Mouse (Mus musculus) lung, postnatal 0 days (tissue): Measurements from ENCODE around the gene Ssbp3. TPM values are rescaled to one million over a fixed set of nuclear protein-coding genes. Genes with fewer than 3 reads are reported as not detected.

Experiments
- ATAC-seq: fragments of 200-750 bp; cut with Nextera tagmentation; 2 replicates; pipeline ENCODE4 v1.8.0; 2017; ENCODE audit warnings: moderate library complexity
- DNase-seq: peaks from one replicate; pipeline ENCODE4 v3.0.0-alpha.2; 2016; ENCODE audit warnings: low spot score
- H3K27ac ChIP-seq: fragments of 300-500 bp; sonication (generic); 2 replicates; pipeline ENCODE4 v1.5.1; 2014; ENCODE audit warnings: antibody characterized with exemption, mild to moderate bottlenecking, low read length, mixed read lengths
- H3K27me3 ChIP-seq: fragments of 300-500 bp; sonication (generic); replicated peaks from 2 replicates; pipeline ENCODE4 v1.6.1; 2014; ENCODE audit warnings: low read length, mixed read lengths; ENCODE audit not compliant: insufficient read depth
- H3K36me3 ChIP-seq: fragments of 300-500 bp; sonication (generic); 2 replicates; pipeline ENCODE4 v1.6.1; 2014; ENCODE audit warnings: low read length, mixed read lengths; ENCODE audit not compliant: insufficient read depth
- H3K4me1 ChIP-seq: fragments of 300-500 bp; sonication (generic); 2 replicates; pipeline ENCODE4 v1.6.1; 2014; ENCODE audit warnings: antibody characterized with exemption, low read depth, low read length, mixed read lengths; ENCODE audit not compliant: insufficient read depth
- H3K4me2 ChIP-seq: fragments of 300-500 bp; sonication (generic); replicated peaks from 2 replicates; pipeline ENCODE4 v1.6.1; 2014; ENCODE audit warnings: low read depth, mild to moderate bottlenecking, low read length, moderate library complexity, mixed read lengths
- H3K4me3 ChIP-seq: fragments of 300-500 bp; sonication (generic); 2 replicates; pipeline ENCODE4 v1.5.1; 2014; ENCODE audit warnings: low read depth, low read length
- H3K9ac ChIP-seq: fragments of 300-500 bp; sonication (generic); replicated peaks from 2 replicates; pipeline ENCODE4 v1.6.1; 2014; ENCODE audit warnings: low read depth, mild to moderate bottlenecking
- H3K9me3 ChIP-seq: fragments of 300-500 bp; sonication (generic); 2 replicates; pipeline ENCODE4 v1.6.1; 2016; ENCODE audit warnings: low read length, mixed read lengths
- CTCF ChIP-seq: IDR thresholded peaks from 2 replicates; pipeline ENCODE4 v1.5.1; 2016; ENCODE audit warnings: antibody characterized with exemption, mild to moderate bottlenecking
- EP300 ChIP-seq: IDR thresholded peaks from 2 replicates; pipeline ENCODE4 v1.6.1; 2016; ENCODE audit warnings: antibody characterized with exemption, mild to moderate bottlenecking, control low read depth
- WGBS: fragments of 180-500 bp; shearing (Covaris S2); extraction: QIAGEN DNeasy Blood & Tissue Kit; methylation state at CpG from one replicate; pipeline ENCODE4 v1.1.7; 2014; 5-methylcytosine and 5-hydroxymethylcytosine counted together
- polyA plus RNA-seq: library from polyadenylated mRNA; unstranded; fragments of >200 nt; fragmentation: Nextera tagmentation; extraction: Ambion mirVana; gene quantifications from 2 replicates; pipeline ENCODE4 v1.2.1, GENCODE M21; 2015

The Ssbp3 gene
- polyA plus RNA-seq, 1 experiment from 2014 or later = 40.2 TPM

GRCm38 (mm10) chr4:107013817-107014260 is 103.3 kb downstream of the Ssbp3 start:
- ATAC-seq = no peak
- Histone ChIP-seq H3K4me2 (no peak overlapping the region), H3K9me3 (no peaks in the 10 kb centered on the region), H3K9ac (no peak overlapping the region), H3K4me3 (no peak overlapping the region), H3K27ac (no peak overlapping the region), H3K4me1 (no peaks in the 10 kb centered on the region), H3K36me3 (no peaks in the 10 kb centered on the region), H3K27me3 (no peaks in the 10 kb centered on the region)
- no peak for DNase-seq
- TF ChIP-seq CTCF (no peak), EP300 (no peak)
- WGBS = 87% methylated on average over 9 of the region's 9 CpGs

GRCm38 (mm10) chr4:107015971-107016511 is 105.5 kb downstream of the Ssbp3 start:
- Histone ChIP-seq H3K27me3 (no peaks in the 10 kb centered on the region), H3K36me3 (no peaks in the 10 kb centered on the region), H3K27ac (no peak overlapping the region), H3K4me1 (no peaks in the 10 kb centered on the region), H3K4me3 (no peak overlapping the region), H3K9me3 (no peaks in the 10 kb centered on the region), H3K9ac (no peak overlapping the region), H3K4me2 (no peak overlapping the region)
- ATAC-seq (no peak), DNase-seq (no peak)
- WGBS = 61% methylated on average over 13 of the region's 13 CpGs
- TF ChIP-seq EP300 = no peak
- TF ChIP-seq CTCF = peak; percentile 14; the same call in 1 of the 2 replicates

GRCm38 (mm10) chr4:107017257-107017656 is 106.8 kb downstream of the Ssbp3 start:
- H3K36me3 ChIP-seq = no peaks in the 10 kb centered on the region
- H3K9ac ChIP-seq = no peak overlapping the region
- H3K27ac ChIP-seq = no peak overlapping the region
- DNase-seq (no peak), ATAC-seq (no peak)
- no peak for TF ChIP-seq CTCF
- TF ChIP-seq EP300 = no peak
- no peak overlapping the region for H3K4me2 ChIP-seq
- H3K4me3 ChIP-seq = no peak overlapping the region
- H3K27me3 ChIP-seq = no peaks in the 10 kb centered on the region
- no peaks in the 10 kb centered on the region for H3K4me1 ChIP-seq
- H3K9me3 ChIP-seq = no peaks in the 10 kb centered on the region

GRCm38 (mm10) chr4:107018521-107018920 is 108.0 kb downstream of the Ssbp3 start:
- H3K36me3 ChIP-seq = no peaks in the 10 kb centered on the region
- H3K9ac ChIP-seq = no peak overlapping the region
- H3K4me1 ChIP-seq = no peaks in the 10 kb centered on the region

GRCm38 (mm10) chr4:107019027-107019426 is 108.5 kb downstream of the Ssbp3 start:
- TF ChIP-seq EP300 (no peak), CTCF (no peak)
- DNase-seq = no peak
- H3K4me1 ChIP-seq = no peaks in the 10 kb centered on the region
- 42% methylated on average over 7 of the region's 7 CpGs for WGBS
- no peak overlapping the region for H3K4me3 ChIP-seq
- H3K4me2 ChIP-seq = no peak overlapping the region
- no peaks in the 10 kb centered on the region for H3K27me3 ChIP-seq
- no peak overlapping the region for H3K27ac ChIP-seq
- no peaks in the 10 kb centered on the region for H3K9me3 ChIP-seq
- H3K36me3 ChIP-seq = no peaks in the 10 kb centered on the region
- no peak overlapping the region for H3K9ac ChIP-seq
- ATAC-seq = no peak

More at GRCm38 (mm10) chr4:107018521-107018920, 108.0 kb downstream of the Ssbp3 start:
- H3K4me2 ChIP-seq = no peak overlapping the region
- no peak overlapping the region for H3K4me3 ChIP-seq
- no peak for DNase-seq
- H3K27ac ChIP-seq = no peak overlapping the region
- TF ChIP-seq EP300 = no peak
- TF ChIP-seq CTCF = no peak
- ATAC-seq = 0 out of 2 replicates have a peak, but pooled peaks have one; percentile 16
- no peaks in the 10 kb centered on the region for H3K9me3 ChIP-seq
- 41% methylated on average over 3 of the region's 3 CpGs for WGBS
- no peaks in the 10 kb centered on the region for H3K27me3 ChIP-seq

GRCm38 (mm10) chr4:107020287-107021000 is 109.9 kb downstream of the Ssbp3 start:
- Histone ChIP-seq H3K36me3 (no peaks in the 10 kb centered on the region), H3K4me2 (no peak overlapping the region), H3K27me3 (no peaks in the 10 kb centered on the region), H3K9ac (no peak overlapping the region), H3K4me1 (no peaks in the 10 kb centered on the region), H3K27ac (no peak overlapping the region), H3K4me3 (no peak overlapping the region), H3K9me3 (no peaks in the 10 kb centered on the region)
- WGBS = 68% methylated on average over 5 of the region's 5 CpGs
- ATAC-seq = no peak
- no peak for DNase-seq
- TF ChIP-seq EP300 = no peak
- TF ChIP-seq CTCF = no peak
